Mouse (Mus musculus): ENCODE measurements around the gene Gm5129. TPM values are rescaled to one million over a fixed set of nuclear protein-coding genes. Genes with fewer than 3 reads are reported as not detected.
"Not testable (repeated sequence)": the region's sequence is repeated elsewhere in the genome, so short reads cannot be mapped to it uniquely, and the experiment has no call there.

Gm5129 gene
- total RNA-seq, 2 experiments from 2014 or later: not detected

- Histone ChIP-seq H3K27ac (0 out of 2 replicates have a peak overlapping the region, but pooled peaks have one; percentile 14), H3K4me3 (no peak overlapping the region)
- DNase-seq (ENCODE audit: low spot score in 2 of 2): no peak
- TF ChIP-seq CTCF (conservative IDR thresholded peaks at IDR 0.05): no peak
These were observed 5.4 kb upstream of the Gm5129 start for GRCm38 (mm10) chr5:29741093-29741492.

GRCm38 (mm10) chr5:29740651-29741050, 4.9 kb upstream of the Gm5129 start:
- no peak for DNase-seq (ENCODE audit: low spot score in 2 of 2)
- TF ChIP-seq CTCF (conservative IDR thresholded peaks at IDR 0.05): no peak
- no peak overlapping the region for H3K4me3 ChIP-seq
- H3K27ac ChIP-seq: 0 out of 2 replicates have a peak overlapping the region, but pooled peaks have one; percentile 14

- H3K27ac ChIP-seq: no peak overlapping the region
- no peak for DNase-seq (ENCODE audit: low spot score in 2 of 2)
- no peak for TF ChIP-seq CTCF (conservative IDR thresholded peaks at IDR 0.05)
- no peak overlapping the region for H3K4me3 ChIP-seq
These were observed 2.3 kb upstream of the Gm5129 start for GRCm38 (mm10) chr5:29738076-29738475.

GRCm38 (mm10) chr5:29737471-29737870, 1.7 kb upstream of the Gm5129 start:
- Histone ChIP-seq H3K27ac (no peak overlapping the region), H3K4me3 (peak overlapping the region; percentile 89; the same call in 1 of the 2 replicates)
- no peak for DNase-seq (ENCODE audit: low spot score in 2 of 2)
- no peak for TF ChIP-seq CTCF (conservative IDR thresholded peaks at IDR 0.05)

GRCm38 (mm10) chr5:29736942-29737341, 1.2 kb upstream of the Gm5129 start:
- H3K27ac ChIP-seq: peak overlapping the region; percentile 98; the same call in 1 of the 2 replicates
- peak overlapping the region; percentile 89 for H3K4me3 ChIP-seq
- TF ChIP-seq CTCF (conservative IDR thresholded peaks at IDR 0.05): no peak
- no peak for DNase-seq (ENCODE audit: low spot score in 2 of 2)

GRCm38 (mm10) chr5:29736073-29736900, 551 bp upstream of the Gm5129 start:
- peak in 1 of 2 experiments; percentile 38 for DNase-seq (ENCODE audit: low spot score in 2 of 2)
- H3K27ac ChIP-seq: peak overlapping the region; percentile 98
- no peak for TF ChIP-seq CTCF (conservative IDR thresholded peaks at IDR 0.05)
- H3K4me3 ChIP-seq: peak overlapping the region; percentile 89

GRCm38 (mm10) chr5:29734831-29735510, 765 bp downstream of the Gm5129 start:
- H3K27ac ChIP-seq: peak overlapping the region; percentile 98
- no peak for DNase-seq (ENCODE audit: low spot score in 2 of 2)
- peak overlapping the region; percentile 89 for H3K4me3 ChIP-seq
- TF ChIP-seq CTCF (conservative IDR thresholded peaks at IDR 0.05): no peak

- not testable (repeated sequence) for H3K4me3 ChIP-seq; H3K27ac ChIP-seq; DNase-seq (ENCODE audit: low spot score in 2 of 2)
These were observed 9.7 kb downstream of the Gm5129 start for GRCm38 (mm10) chr5:29726070-29726469.

GRCm38 (mm10) chr5:29725369-29725768, 10.4 kb downstream of the Gm5129 start:
- no peak for DNase-seq (ENCODE audit: low spot score in 2 of 2)
- no peak overlapping the region for H3K27ac ChIP-seq
- no peak for TF ChIP-seq CTCF (conservative IDR thresholded peaks at IDR 0.05)
- H3K4me3 ChIP-seq: no peak overlapping the region

- no peak overlapping the region for H3K27ac ChIP-seq
- H3K4me3 ChIP-seq: no peak overlapping the region
- TF ChIP-seq CTCF (conservative IDR thresholded peaks at IDR 0.05): no peak
- no peak for DNase-seq (ENCODE audit: low spot score in 2 of 2)
These were observed 14.6 kb downstream of the Gm5129 start for GRCm38 (mm10) chr5:29721159-29721558.

- Histone ChIP-seq H3K4me3 (no peak overlapping the region), H3K27ac (no peak overlapping the region)
- no peak for DNase-seq (ENCODE audit: low spot score in 2 of 2)
- no peak for TF ChIP-seq CTCF (conservative IDR thresholded peaks at IDR 0.05)
These were observed 22.8 kb downstream of the Gm5129 start for GRCm38 (mm10) chr5:29712906-29713305.

GRCm38 (mm10) chr5:29711631-29712030, 24.1 kb downstream of the Gm5129 start:
- TF ChIP-seq CTCF (conservative IDR thresholded peaks at IDR 0.05): no peak
- H3K4me3 ChIP-seq: no peak overlapping the region
- DNase-seq (ENCODE audit: low spot score in 2 of 2): no peak
- no peak overlapping the region for H3K27ac ChIP-seq

- Histone ChIP-seq H3K4me3 (no peak overlapping the region), H3K27ac (no peak overlapping the region)
- no peak for TF ChIP-seq CTCF (conservative IDR thresholded peaks at IDR 0.05)
- no peak for DNase-seq (ENCODE audit: low spot score in 2 of 2)
These were observed 27.5 kb downstream of the Gm5129 start for GRCm38 (mm10) chr5:29708258-29708657.
